Mouse (Mus musculus) spleen, postnatal 36 days (tissue): ENCODE data around the gene Gnl1.
A peak's percentile ranks its signal among the peaks of the same experiment; 100 is the strongest.
"Not testable (repeated sequence)": the region's sequence is repeated elsewhere in the genome, so short reads cannot be mapped to it uniquely, and the experiment has no call there.

Experiments
- DNase-seq, 2 experiments: peaks; one replicate each; pipeline ENCODE4 v3.0.0; 2022; ENCODE audit warnings: low spot score in 2 of 2, mixed read lengths in 1 of 2

Gene Gnl1

GRCm38 (mm10) chr17:35994175-35994878, 14.7 kb downstream of the Gnl1 start:
- DNase-seq = peak; percentile 88 to 92

GRCm38 (mm10) chr17:35994879-35995240, 15.2 kb downstream of the Gnl1 start:
- DNase-seq = no peak

GRCm38 (mm10) chr17:35996949-35997348, 17.3 kb downstream of the Gnl1 start:
- DNase-seq = peak; percentile 97 to 98

GRCm38 (mm10) chr17:35997713-35998510, 18.3 kb downstream of the Gnl1 start:
- DNase-seq = peak; percentile 81 to 89

- peak in 1 of 2 experiments; percentile 54 for DNase-seq
Observed at GRCm38 (mm10) chr17:35998545-35999305, 19.1 kb downstream of the Gnl1 start.

- DNase-seq = peak; percentile 82 to 86
Observed at GRCm38 (mm10) chr17:35999356-35999755, 19.7 kb downstream of the Gnl1 start.

- DNase-seq = peak in 1 of 2 experiments; percentile 37
Observed at GRCm38 (mm10) chr17:36000349-36000748, 20.7 kb downstream of the Gnl1 start.

- DNase-seq = peak; percentile 69 to 77
Observed at GRCm38 (mm10) chr17:36001121-36001897, 21.7 kb downstream of the Gnl1 start.

- DNase-seq = peak; percentile 63 to 76
Observed at GRCm38 (mm10) chr17:36001966-36002365, 22.3 kb downstream of the Gnl1 start.

GRCm38 (mm10) chr17:36003331-36003730, 23.7 kb downstream of the Gnl1 start:
- no peak for DNase-seq

- DNase-seq = not testable (repeated sequence)
Observed at GRCm38 (mm10) chr17:36004409-36004808, 24.8 kb downstream of the Gnl1 start.

GRCm38 (mm10) chr17:36014977-36015376, 35.3 kb downstream of the Gnl1 start:
- DNase-seq = no peak

GRCm38 (mm10) chr17:36017046-36017445, 37.4 kb downstream of the Gnl1 start:
- no peak for DNase-seq

- DNase-seq = no peak
Observed at GRCm38 (mm10) chr17:36018979-36019378, 39.3 kb downstream of the Gnl1 start.

GRCm38 (mm10) chr17:36019519-36019918, 39.9 kb downstream of the Gnl1 start:
- DNase-seq = no peak

GRCm38 (mm10) chr17:36020191-36021073, 40.8 kb downstream of the Gnl1 start, which contains the start of gene H2-T24:
Gene H2-T24, minus strand, starts transcription at chr17:36020560.
- DNase-seq = peak; percentile 86 to 89

GRCm38 (mm10) chr17:36021309-36021708, 41.7 kb downstream of the Gnl1 start:
- DNase-seq = no peak

- DNase-seq = no peak
Observed at GRCm38 (mm10) chr17:36022098-36022497, 42.4 kb downstream of the Gnl1 start.

- DNase-seq = no peak
Observed at GRCm38 (mm10) chr17:36022922-36023321, 43.3 kb downstream of the Gnl1 start.
